Comparison of ENCODE assay signal across 8 mouse cellular contexts in the genomic region with DNA sequence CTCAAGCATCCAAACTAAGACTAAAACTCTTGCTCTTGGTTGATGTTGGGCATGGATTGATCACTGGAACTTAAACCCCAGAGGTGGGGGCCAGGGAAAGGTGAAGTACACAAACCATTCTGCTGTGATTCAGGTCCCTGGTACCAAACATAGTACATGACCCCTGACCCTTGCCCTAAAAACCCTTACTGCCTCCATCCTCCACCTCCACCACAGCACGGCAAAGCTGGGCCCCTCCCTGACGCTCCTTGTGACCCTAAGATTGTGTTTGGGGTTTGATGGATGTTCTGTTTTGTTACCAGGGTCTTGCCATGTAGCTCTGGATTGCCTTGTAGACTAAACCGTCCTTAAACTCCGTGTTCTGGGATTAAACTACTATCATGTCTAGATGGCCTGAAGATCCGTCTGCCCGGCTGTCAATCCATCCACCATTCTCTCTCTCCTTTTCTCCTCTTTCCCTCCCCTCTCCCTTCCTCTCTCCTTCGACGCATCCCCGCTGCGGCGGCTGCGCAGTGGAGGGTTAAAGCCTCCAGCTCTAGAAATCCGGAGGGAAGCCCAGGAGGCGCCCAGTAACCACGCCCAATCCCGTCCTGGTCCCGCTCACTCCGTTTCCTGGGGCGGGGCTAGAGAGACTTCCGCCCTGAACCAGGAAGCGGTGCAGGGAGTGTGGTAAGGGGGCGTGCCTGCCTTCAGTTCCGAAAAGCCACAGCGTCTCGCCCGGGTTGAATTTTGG. TPM values are rescaled to one million over a fixed set of nuclear protein-coding genes. Genes with fewer than 3 reads are reported as not detected.
DNase-seq lines count a peak whose midpoint lies in the region; ATAC-seq and TF ChIP-seq lines count a peak whose summit lies in the region.

A gene (plus strand): TSS at position 643 of the 733 bp plus-strand sequence.

- H3K9me3 ChIP-seq in hindbrain, postnatal 0 days (ENCODE audit: low read length) = no peaks in the 10 kb centered on the region

- intact Hi-C loops in left cerebral cortex, adult 2 months (cut with DNase I) = loop anchor here (2.0 kb wide), 1 partner anchor 54 kb away; a partner anchor contains a TSS

- under 1% methylated on average over 26 of the region's 26 CpGs for WGBS in hindbrain, postnatal 0 days

- H3K4me2 ChIP-seq in hindbrain, postnatal 0 days (ENCODE audit: low read depth, low read length) = peak within 1 kb of the TSS; percentile 64

- no peaks in the 10 kb centered on the region for H3K27me3 ChIP-seq in hindbrain, postnatal 0 days (ENCODE audit: insufficient read depth, low read length)

- H3K27ac ChIP-seq in hindbrain, postnatal 0 days = peak within 1 kb of the TSS; percentile 78
- peak within 1 kb of the TSS; percentile 92 for H3K27ac ChIP-seq in left cerebral cortex, adult 2 months

- peak; percentile 98 for ATAC-seq in hindbrain, postnatal 0 days
- ATAC-seq in megakaryocyte, adult 5-6 weeks (ENCODE audit: poor library complexity, severe bottlenecking) = peak; percentile 86

- peak; percentile 91 for DNase-seq in T-cell, adult 2 months (ENCODE audit: low spot score)
- DNase-seq in cerebellum, postnatal 36 days = peak; percentile 90 to 93
- DNase-seq in gastrocnemius, adult 18-20 months (ENCODE audit: low spot score) = peak; percentile 97
- DNase-seq in hindbrain, postnatal 0 days (ENCODE audit: low spot score) = peak; percentile 97
- DNase-seq in left cerebral cortex, adult 2 months (ENCODE audit: extremely low spot score in 1 of 2, low spot score in 2 of 2) = peak; percentile 93
- DNase-seq in right cerebral cortex, adult 2 months (ENCODE audit: low spot score in 2 of 2) = peak; percentile 93 to 94
- DNase-seq in urinary bladder, postnatal 14 days (ENCODE audit: low spot score) = peak; percentile 96

- H3K36me3 ChIP-seq in hindbrain, postnatal 0 days (ENCODE audit: insufficient read depth, low read length) = no peaks in the 10 kb centered on the region

- 0 out of 2 replicates have a peak, but pooled peaks have one; percentile 3 for TF ChIP-seq CTCF in hindbrain, postnatal 0 days (IDR thresholded peaks at IDR 0.05; ENCODE audit: low read depth)
- no peak for TF ChIP-seq CTCF in left cerebral cortex, adult 2 months (IDR thresholded peaks at IDR 0.05)

- peak within 1 kb of the TSS; percentile 54 for H3K9ac ChIP-seq in hindbrain, postnatal 0 days (replicated peaks; ENCODE audit: low read length)

- peaks cover 4% of the 10 kb centered on the region for H3K4me1 ChIP-seq in hindbrain, postnatal 0 days (ENCODE audit: insufficient read depth, low read length)

- peak within 1 kb of the TSS; percentile 84 for H3K4me3 ChIP-seq in hindbrain, postnatal 0 days (ENCODE audit: low read length)
- peak within 1 kb of the TSS; percentile 60 for H3K4me3 ChIP-seq in left cerebral cortex, adult 2 months

RNA-seq across cellular contexts. Expression of the gene that starts here (rescaled TPM):
- 1 to 10 TPM in 1 of 2 experiments, under 1 TPM in 1; 0.82 to 1.3 TPM for total RNA-seq in gastrocnemius, adult 18-20 months (2021)
- 9.9 and 11.8 TPM in 2 replicates for total RNA-seq in hindbrain, postnatal 0 days (2014; rRNA removed)
- polyA plus RNA-seq in hindbrain, postnatal 0 days (2015; fragmentation: Nextera tagmentation; extraction: Ambion mirVana) = 10.7 and 11.0 TPM in 2 replicates
- total RNA-seq in left cerebral cortex, adult 2 months (2021) = 10 to 100 TPM; 11.9 to 18.0 TPM
- 17.2 and 18.5 TPM in 2 replicates for total RNA-seq in megakaryocyte, adult 5-6 weeks (2015)
- 19.8 and 38.6 TPM in 2 replicates for total RNA-seq in megakaryocyte, adult 5-6 weeks (2017)

Comparison
In these comparisons a context has a peak if more than half of its experiments do, and no peak if none do; other contexts are left out.
1. Peak in every context shown above with its lines: DNase-seq, ATAC-seq, H3K4me3 ChIP-seq and H3K27ac ChIP-seq.